Mouse (Mus musculus) heart, embryonic 11.5 days (tissue): ENCODE measurements around the gene Scarb1. TPM values are rescaled to one million over a fixed set of nuclear protein-coding genes. Genes with fewer than 3 reads are reported as not detected.
A peak's percentile ranks its signal among the peaks of the same experiment; 100 is the strongest.

Experiments used
- ATAC-seq: fragments of 200-750 bp; cut with Nextera tagmentation; replicated peaks from 2 replicates; pipeline ENCODE4 v1.8.0; 2017; ENCODE audit warnings: moderate library complexity; ENCODE audit not compliant: insufficient number of reproducible peaks, low FRiP score, low TSS enrichment
- H3K27ac ChIP-seq: fragments of 300-500 bp; sonication (generic); 2 replicates; pipeline ENCODE4 v1.5.1; 2014; ENCODE audit warnings: mild to moderate bottlenecking, low read depth, low read length
- H3K27me3 ChIP-seq: fragments of 300-500 bp; sonication (generic); 2 replicates; pipeline ENCODE4 v1.6.1; 2014; ENCODE audit warnings: mild to moderate bottlenecking, low read length, mixed read lengths; ENCODE audit not compliant: control insufficient read depth, insufficient read depth
- H3K36me3 ChIP-seq: fragments of 300-500 bp; sonication (generic); 2 replicates; pipeline ENCODE4 v1.6.1; 2014; ENCODE audit warnings: mild to moderate bottlenecking, low read length, moderate library complexity, mixed read lengths; ENCODE audit not compliant: control insufficient read depth, insufficient read depth
- H3K4me1 ChIP-seq: fragments of 300-500 bp; sonication (generic); 2 replicates; pipeline ENCODE4 v1.6.1; 2014; ENCODE audit warnings: low read length; ENCODE audit not compliant: control insufficient read depth, insufficient read depth
- H3K4me2 ChIP-seq: fragments of 300-500 bp; sonication (generic); 2 replicates; pipeline ENCODE4 v1.6.1; 2014; ENCODE audit warnings: mild to moderate bottlenecking, moderate library complexity
- H3K4me3 ChIP-seq: fragments of 300-500 bp; sonication (generic); 2 replicates; pipeline ENCODE4 v1.5.1; 2014; ENCODE audit warnings: low read depth, low read length
- H3K9ac ChIP-seq: fragments of 300-500 bp; sonication (generic); 2 replicates; pipeline ENCODE4 v1.6.1; 2014; ENCODE audit warnings: mild to moderate bottlenecking, low read depth, low read length, moderate library complexity
- H3K9me3 ChIP-seq: fragments of 300-500 bp; sonication (generic); replicated peaks from 2 replicates; pipeline ENCODE4 v1.6.1; 2016; ENCODE audit warnings: low read length; ENCODE audit not compliant: control insufficient read depth
- WGBS: fragments of 180-500 bp; shearing (Covaris S2); extraction: QIAGEN DNeasy Blood & Tissue Kit; methylation state at CpG from one replicate; pipeline ENCODE4 v1.1.7; 2014; ENCODE audit not compliant: insufficient replicate concordance; 5-methylcytosine and 5-hydroxymethylcytosine counted together
- polyA plus RNA-seq: library from polyadenylated mRNA; unstranded; fragments of >200 nt; fragmentation: Nextera tagmentation; extraction: Ambion mirVana; gene quantifications from 2 replicates; pipeline ENCODE4 v1.2.1, GENCODE M21; 2014

Scarb1 gene
- polyA plus RNA-seq, 1 experiment from 2014 or later = 57.1 TPM

DNA sequence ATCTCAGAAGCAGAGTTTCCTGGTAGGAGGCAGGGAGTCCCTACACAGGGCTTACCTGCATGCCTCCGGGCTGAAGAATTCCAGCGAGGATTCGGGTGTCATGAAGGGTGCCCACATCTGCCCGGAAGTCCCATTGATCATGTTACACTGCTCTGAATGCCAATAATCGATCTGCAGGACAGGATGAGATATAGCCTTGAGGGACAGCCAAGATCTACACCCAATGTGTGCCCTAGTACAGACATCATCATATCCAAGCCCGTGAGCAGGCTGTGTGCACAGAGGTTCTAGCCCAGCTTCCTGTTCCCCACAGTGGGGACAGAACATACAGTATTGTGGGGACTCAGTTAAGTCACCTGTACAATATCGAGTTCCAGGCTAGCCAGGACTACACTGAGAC lies 43.7 kb downstream of the Scarb1 start:
- Histone ChIP-seq H3K27ac (no peak overlapping the region), H3K4me2 (no peak overlapping the region), H3K27me3 (no peaks in the 10 kb centered on the region), H3K36me3 (peaks cover 42% of the 10 kb centered on the region), H3K4me3 (no peak overlapping the region), H3K4me1 (no peaks in the 10 kb centered on the region), H3K9ac (no peak overlapping the region), H3K9me3 (peaks cover 5% of the 10 kb centered on the region; the same call in 1 of the 2 replicates)
- 92% methylated on average over 7 of the region's 7 CpGs for WGBS
- ATAC-seq = no peak

GRCm38 (mm10) chr5:125292951-125293350 lies 47.9 kb downstream of the Scarb1 start:
- WGBS = 69% methylated on average over 7 of the region's 7 CpGs
- Histone ChIP-seq H3K4me2 (no peak overlapping the region), H3K27ac (no peak overlapping the region), H3K4me1 (no peaks in the 10 kb centered on the region), H3K36me3 (peaks cover 22% of the 10 kb centered on the region), H3K9me3 (no peaks in the 10 kb centered on the region; the same call in 1 of the 2 replicates), H3K4me3 (no peak overlapping the region), H3K9ac (no peak overlapping the region), H3K27me3 (no peaks in the 10 kb centered on the region)
- no peak for ATAC-seq

DNA sequence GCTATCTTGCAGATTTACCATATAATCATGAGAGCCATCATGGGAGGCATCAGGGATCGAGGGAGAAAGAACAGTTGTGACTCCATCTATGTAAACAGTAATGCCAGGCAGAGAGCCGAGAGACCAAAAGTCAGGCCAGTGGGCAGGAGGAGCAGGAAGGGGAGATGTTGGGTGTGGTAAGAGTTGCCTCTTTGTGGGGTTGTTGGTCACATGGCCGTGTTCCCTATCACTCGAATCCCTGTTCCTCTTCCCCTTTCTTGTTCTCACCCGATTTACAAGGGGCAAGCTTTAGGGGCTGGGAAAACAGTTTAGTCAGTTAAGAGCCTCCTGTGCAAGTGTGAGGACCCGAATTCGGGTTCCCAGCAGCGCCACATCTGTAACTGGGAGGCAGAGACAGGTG lies 49.0 kb downstream of the Scarb1 start:
- no peaks in the 10 kb centered on the region for H3K27me3 ChIP-seq
- H3K36me3 ChIP-seq = peaks cover 23% of the 10 kb centered on the region
- no peaks in the 10 kb centered on the region; the same call in 1 of the 2 replicates for H3K9me3 ChIP-seq
- no peak overlapping the region for H3K4me2 ChIP-seq
- no peak overlapping the region for H3K4me3 ChIP-seq
- H3K4me1 ChIP-seq = no peaks in the 10 kb centered on the region
- 80% methylated on average over 8 of the region's 8 CpGs for WGBS
- no peak for ATAC-seq
- H3K9ac ChIP-seq = no peak overlapping the region
- H3K27ac ChIP-seq = no peak overlapping the region

DNA sequence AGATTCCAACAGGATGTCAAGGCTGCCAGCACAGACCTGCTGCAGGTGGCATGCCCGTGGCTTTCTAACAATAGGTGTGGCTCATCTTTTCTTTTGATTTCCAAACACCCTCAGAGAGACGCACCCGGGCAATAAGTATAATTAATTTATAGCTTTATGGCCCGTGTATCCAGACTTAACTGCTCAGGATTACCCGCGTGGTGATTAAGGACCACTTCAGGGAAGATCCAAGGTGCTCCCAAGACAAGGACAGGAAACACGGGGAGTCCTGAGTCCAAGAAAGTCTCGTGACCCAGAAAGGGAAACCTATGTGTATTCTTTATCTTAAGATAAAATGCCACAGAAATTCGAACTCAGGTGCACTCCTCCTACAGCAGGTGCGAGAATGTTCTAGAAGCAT lies 49.5 kb downstream of the Scarb1 start:
- Histone ChIP-seq H3K36me3 (peaks cover 21% of the 10 kb centered on the region), H3K4me3 (no peak overlapping the region), H3K4me2 (no peak overlapping the region), H3K9ac (no peak overlapping the region), H3K9me3 (no peaks in the 10 kb centered on the region), H3K4me1 (no peaks in the 10 kb centered on the region), H3K27me3 (no peaks in the 10 kb centered on the region), H3K27ac (no peak overlapping the region)
- WGBS = 88% methylated on average over 10 of the region's 10 CpGs
- no peak for ATAC-seq

GRCm38 (mm10) chr5:125287053-125287655 lies 53.7 kb downstream of the Scarb1 start:
- Histone ChIP-seq H3K27me3 (no peaks in the 10 kb centered on the region), H3K9me3 (no peaks in the 10 kb centered on the region), H3K36me3 (peaks cover 13% of the 10 kb centered on the region), H3K27ac (no peak overlapping the region), H3K4me3 (no peak overlapping the region), H3K9ac (no peak overlapping the region), H3K4me1 (0 out of 2 replicates have a peak, but pooled peaks cover 2% of the 10 kb centered on the region), H3K4me2 (no peak overlapping the region)
- 94% methylated on average over 9 of the region's 9 CpGs for WGBS
- ATAC-seq = no peak

GRCm38 (mm10) chr5:125286090-125286489 lies 54.8 kb downstream of the Scarb1 start:
- no peak overlapping the region for H3K9ac ChIP-seq
- no peaks in the 10 kb centered on the region for H3K27me3 ChIP-seq
- H3K4me2 ChIP-seq = no peak overlapping the region
- 92% methylated on average over 11 of the region's 11 CpGs for WGBS
- no peaks in the 10 kb centered on the region for H3K9me3 ChIP-seq
- no peak for ATAC-seq
- H3K4me3 ChIP-seq = no peak overlapping the region
- no peak overlapping the region for H3K27ac ChIP-seq
- H3K36me3 ChIP-seq = peaks cover 13% of the 10 kb centered on the region
- 0 out of 2 replicates have a peak, but pooled peaks cover 2% of the 10 kb centered on the region for H3K4me1 ChIP-seq

GRCm38 (mm10) chr5:125283748-125284640 lies 56.9 kb downstream of the Scarb1 start:
- 19% methylated on average over 35 of the region's 35 CpGs for WGBS
- Histone ChIP-seq H3K9me3 (no peaks in the 10 kb centered on the region), H3K27me3 (no peaks in the 10 kb centered on the region), H3K9ac (no peak overlapping the region), H3K4me2 (peak overlapping the region; percentile 64), H3K4me1 (peaks cover 9% of the 10 kb centered on the region; the same call in 1 of the 2 replicates), H3K36me3 (peaks cover 13% of the 10 kb centered on the region), H3K4me3 (peak overlapping the region; percentile 18; the same call in 1 of the 2 replicates), H3K27ac (no peak overlapping the region)
- peak; percentile 49 for ATAC-seq

DNA sequence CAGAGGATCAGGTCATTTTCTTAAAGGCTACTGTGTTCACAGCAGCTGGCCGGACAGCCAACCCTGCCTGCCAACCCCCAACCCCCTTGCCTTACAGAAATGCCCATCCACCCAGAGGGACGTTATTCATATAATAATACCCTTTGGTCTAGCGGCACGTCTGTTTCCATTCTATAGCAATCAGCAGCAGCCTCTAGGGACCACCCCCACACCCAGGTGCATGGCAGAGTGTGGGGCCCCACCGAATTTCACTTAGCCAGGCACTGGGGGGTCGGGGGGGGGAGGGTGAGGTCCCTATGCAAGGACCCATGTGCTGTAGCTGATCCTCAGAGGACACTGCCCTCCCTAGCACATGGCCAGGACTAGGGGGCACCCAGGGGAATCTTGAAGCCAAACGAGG lies 61.7 kb downstream of the Scarb1 start:
- Histone ChIP-seq H3K4me3 (no peak overlapping the region), H3K27ac (no peak overlapping the region), H3K4me1 (peaks cover 18% of the 10 kb centered on the region), H3K9me3 (no peaks in the 10 kb centered on the region), H3K36me3 (peaks cover 8% of the 10 kb centered on the region; the same call in 1 of the 2 replicates), H3K9ac (no peak overlapping the region), H3K4me2 (no peak overlapping the region), H3K27me3 (no peaks in the 10 kb centered on the region)
- 62% methylated on average over 7 of the region's 7 CpGs for WGBS
- ATAC-seq = no peak
